Mouse (Mus musculus) G1E (cell line): ENCODE results near the gene Phf12.

Source experiments
- CTCF ChIP-seq: IDR thresholded peaks from 2 replicates; pipeline ENCODE4 v1.5.1; 2012; ENCODE audit warnings: low read depth, low read length, inconsistent platforms, mixed read lengths
- GATA1 ChIP-seq: IDR thresholded peaks from 2 replicates; pipeline ENCODE4 v1.6.1; 2012; ENCODE audit warnings: borderline replicate concordance, low read length, inconsistent platforms, mixed read lengths
- GATA2 ChIP-seq: IDR thresholded peaks from 2 replicates; pipeline ENCODE4 v1.6.1; 2012; ENCODE audit warnings: low read depth, low read length, inconsistent platforms, borderline replicate concordance
- TAL1 ChIP-seq: conservative IDR thresholded peaks from 2 replicates; pipeline ENCODE4 v1.6.1; 2012; ENCODE audit warnings: low read depth, low read length, inconsistent platforms, mixed read lengths

- no peak for TF ChIP-seq CTCF
- no peak for TF ChIP-seq TAL1
- TF ChIP-seq GATA1 = no peak
- TF ChIP-seq GATA2 = no peak
These were observed 50.2 kb downstream of the Phf12 start for GRCm38 (mm10) chr11:78032809-78033195.
